Comparison of ENCODE assay signal across 13 mouse cellular contexts in the genomic region with DNA sequence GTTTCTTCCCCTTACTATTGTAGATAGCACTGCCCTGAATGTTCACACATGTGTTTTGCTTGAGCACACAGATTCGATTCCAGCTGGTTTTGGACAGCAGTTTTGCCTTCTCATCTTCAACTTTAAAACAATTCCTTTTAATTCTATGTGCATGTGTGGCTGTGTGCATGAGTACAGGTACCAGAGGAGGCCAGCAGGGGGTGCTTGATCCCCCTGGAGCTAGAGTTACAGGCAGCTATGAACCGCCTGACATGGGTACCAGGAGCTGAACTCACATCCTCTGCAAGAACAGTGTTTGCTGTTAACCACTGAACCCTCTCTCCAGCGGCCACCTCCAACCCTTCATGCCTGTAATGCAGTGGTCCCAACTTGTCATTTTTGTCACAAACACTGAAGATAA. TPM values are rescaled to one million over a fixed set of nuclear protein-coding genes. Genes with fewer than 3 reads are reported as not detected.
A peak's percentile ranks its signal among the peaks of the same experiment; 100 is the strongest.
DNase-seq lines count a peak whose midpoint lies in the region; TF ChIP-seq lines count a peak whose summit lies in the region.
"Had no signal": no experiment of that assay in that cellular context is flagged by ENCODE, and none has a peak within 500 bp of the region (broad histone marks: within the 10 kb centered on the region; RNA-seq: fewer than 3 reads in every experiment).

No protein-coding gene starts in this region.

- peaks cover 31% of the 10 kb centered on the region for H3K36me3 ChIP-seq in thymus, adult 2 months (ENCODE audit: control insufficient read depth, insufficient read depth, low read length)

- peak; percentile 39 for DNase-seq in kidney, adult 9 months
- DNase-seq in kidney, postnatal 14 days = no peak
- peak; percentile 22 for DNase-seq in thymus, adult 2 months
- DNase-seq in thymus, postnatal 36 days = no peak
- DNase-seq in ZHBTc4 (ENCODE audit: low read depth, low spot score) = peak; percentile 82
- DNase-seq in thymus, postnatal 4 days = peak; percentile 53
- no peak for DNase-seq in spleen, adult 12 weeks (ENCODE audit: low spot score)
- no peak for DNase-seq in left cerebral cortex, postnatal 36 days (ENCODE audit: low spot score in 2 of 2)
- DNase-seq: adrenal gland, postnatal 10 days; right cerebral cortex, adult 18-20 months had no signal

- TF ChIP-seq CTCF in thymus, adult 2 months (IDR thresholded peaks at IDR 0.05; ENCODE audit: borderline replicate concordance, control insufficient read depth, extremely low read depth, insufficient read depth, low read length, poor library complexity) = no peak

- no peak overlapping the region for H3K4me3 ChIP-seq in thymus, adult 2 months (ENCODE audit: control insufficient read depth, insufficient read depth, low read length)

- H3K27ac ChIP-seq in thymus, adult 2 months (ENCODE audit: control insufficient read depth, insufficient read depth, low read length) = no peak overlapping the region

- intact Hi-C loops in left cerebral cortex, postnatal 36 days (cut with DNase I) = loop anchor here (2.0 kb wide), 1 partner anchor 28 kb away; no protein-coding TSS in a partner anchor

- no peaks in the 10 kb centered on the region for H3K27me3 ChIP-seq in thymus, adult 2 months (ENCODE audit: control insufficient read depth, insufficient read depth, low read length)

- over 99% methylated on average over 3 of the region's 3 CpGs for WGBS in thymus, adult 2 months

- no peak for TF ChIP-seq POLR2A in thymus, adult 2 months (IDR thresholded peaks at IDR 0.05; ENCODE audit: control insufficient read depth, extremely low read depth, insufficient read depth, low read length, poor library complexity)

- H3K4me1 ChIP-seq in thymus, adult 2 months (replicated peaks; ENCODE audit: control insufficient read depth, insufficient read depth, low read length) = peaks cover 13% of the 10 kb centered on the region

RNA-seq across cellular contexts. Expression of gene Tmem116, which starts 3.2 kb away (rescaled TPM):
- polyA plus RNA-seq in thymus, adult 2 months (2012; rRNA removed) = 1.8 and 5.0 TPM in 2 replicates
- 1 to 10 TPM; 9.2 to 9.4 TPM for total RNA-seq in left cerebral cortex, postnatal 36 days (2021)

RNA-seq across cellular contexts. Expression of gene Erp29, which starts 3.9 kb away (rescaled TPM):
- polyA plus RNA-seq in thymus, adult 2 months (2012; rRNA removed) = 45.1 and 52.7 TPM in 2 replicates
- total RNA-seq in left cerebral cortex, postnatal 36 days (2021) = 100 to 1,000 TPM; 140 to 151 TPM

RNA-seq across cellular contexts. Expression of gene Naa25, which starts 50.7 kb away (rescaled TPM):
- polyA plus RNA-seq in thymus, adult 2 months (2012; rRNA removed) = 14.4 and 15.3 TPM in 2 replicates
- total RNA-seq in left cerebral cortex, postnatal 36 days (2021) = 10 to 100 TPM; 39.4 to 40.7 TPM

RNA-seq across cellular contexts. Expression of gene Adam1b, which starts 54.8 kb away (rescaled TPM):
- polyA plus RNA-seq in thymus, adult 2 months (2012; rRNA removed) = not detected in 2 replicates
- under 1 TPM in 1 of 2 experiments, not detected in 1; 0.10 TPM for total RNA-seq in left cerebral cortex, postnatal 36 days (2021)
- total RNA-seq: adrenal gland, postnatal 10 days; heart, adult 8-10 months had no signal
- polyA plus RNA-seq: intestine, embryonic 16.5 days; liver, embryonic 16.5 days had no signal

Comparison
In these comparisons a context has a peak if more than half of its experiments do, and no peak if none do; other contexts are left out.
1. DNase-seq: peak in kidney, adult 9 months (single experiment), thymus, adult 2 months (single experiment), ZHBTc4 (single experiment) and thymus, postnatal 4 days (single experiment); none in kidney, postnatal 14 days (single experiment), thymus, postnatal 36 days (0 of 2), spleen, adult 12 weeks (single experiment) and left cerebral cortex, postnatal 36 days (0 of 2).